Mouse (Mus musculus) macrophage (primary cell): ENCODE results near the gene Defb21. TPM values are rescaled to one million over a fixed set of nuclear protein-coding genes. Genes with fewer than 3 reads are reported as not detected.

Source experiments
- H3K27ac ChIP-seq: fragments of 350-480 bp; formaldehyde crosslinking; 2 replicates; pipeline ENCODE4 v1.9.0; 2021
- H3K36me3 ChIP-seq: fragments of 350-480 bp; formaldehyde crosslinking; 2 replicates; pipeline ENCODE4 v1.9.0; 2021; ENCODE audit errors: inconsistent target
- H3K4me3 ChIP-seq: fragments of 350-480 bp; formaldehyde crosslinking; 2 replicates; pipeline ENCODE4 v1.9.0; 2021; ENCODE audit errors: inconsistent target
- H3K79me2 ChIP-seq: fragments of 350-480 bp; formaldehyde crosslinking; 2 replicates; pipeline ENCODE4 v1.9.0; 2021; ENCODE audit errors: inconsistent target
- WGBS: methylation state at CpG from one replicate; pipeline ENCODE4 v1.1.7; 2026; ENCODE audit warnings: inconsistent platforms; ENCODE audit not compliant: missing documents; 5-methylcytosine and 5-hydroxymethylcytosine counted together
- polyA plus RNA-seq: library from polyadenylated mRNA; stranded (reverse); fragments of 250-400 nt; gene quantifications from 3 replicates; pipeline ENCODE4 v1.2.4, GENCODE M21; 2018; ENCODE audit warnings: inconsistent platforms

The Defb21 gene
- polyA plus RNA-seq, 1 experiment from 2014 or later = not detected

DNA sequence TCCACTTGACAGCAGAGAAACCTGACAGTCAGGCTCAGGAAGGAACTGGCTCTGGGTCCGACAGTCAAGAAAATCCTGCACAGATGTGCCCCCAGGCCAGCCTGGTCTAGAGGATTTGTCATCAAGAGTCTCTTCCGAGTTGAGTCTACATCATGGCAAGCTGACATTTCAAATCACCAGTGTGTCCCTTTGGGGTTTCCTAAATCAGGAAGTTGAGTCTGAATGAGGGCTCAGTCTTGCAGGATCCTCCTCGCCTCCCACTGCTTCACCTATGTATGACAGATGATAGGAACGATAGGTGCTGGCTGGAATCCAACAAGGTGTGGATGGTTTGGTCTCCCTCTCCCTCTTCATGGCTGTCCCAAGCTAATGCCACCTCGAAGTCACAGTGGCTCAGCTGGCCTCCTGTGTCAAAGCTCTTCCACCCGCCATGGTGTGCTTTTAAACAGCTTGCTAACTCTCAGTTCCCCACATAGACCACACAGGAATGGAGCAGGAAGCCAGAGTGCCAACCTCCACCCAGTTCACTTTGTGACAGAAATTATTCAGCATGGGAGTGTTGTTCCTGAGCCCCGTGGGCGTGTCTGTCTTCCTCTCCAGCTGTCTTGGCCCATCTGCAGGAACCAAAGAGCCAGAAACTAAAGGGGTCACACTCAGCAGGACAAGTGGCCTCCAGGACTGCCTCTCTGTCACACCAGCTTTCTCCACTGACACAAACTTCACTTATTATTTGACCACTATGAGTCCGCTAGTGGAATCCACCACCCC is 48.0 kb downstream of the Defb21 start:
- WGBS = 19% methylated on average over 9 of the region's 9 CpGs
- H3K27ac ChIP-seq = no peak overlapping the region
- H3K36me3 ChIP-seq = no peaks in the 10 kb centered on the region
- no peak overlapping the region for H3K4me3 ChIP-seq
- no peaks in the 10 kb centered on the region for H3K79me2 ChIP-seq

DNA sequence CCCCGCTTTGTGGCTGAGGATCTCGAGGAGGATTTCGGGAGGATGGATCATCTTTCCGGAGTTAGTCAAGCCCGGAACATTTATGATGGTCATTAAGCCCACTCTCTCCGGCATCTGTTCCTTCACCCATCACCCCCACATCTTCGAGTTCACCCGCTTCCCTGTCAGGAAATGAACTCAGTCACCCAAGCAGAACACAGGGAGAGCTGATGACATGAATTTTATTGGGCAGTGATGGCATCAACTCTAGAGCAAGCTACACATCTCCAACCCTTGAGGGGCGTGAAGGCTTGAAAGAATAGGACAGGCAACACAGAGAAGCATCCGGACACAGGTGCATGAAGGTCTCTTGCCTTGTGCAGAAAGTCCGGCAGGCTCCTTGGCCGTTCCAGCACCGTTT is 49.6 kb downstream of the Defb21 start:
- Histone ChIP-seq H3K27ac (no peak overlapping the region), H3K79me2 (no peaks in the 10 kb centered on the region), H3K4me3 (no peak overlapping the region), H3K36me3 (no peaks in the 10 kb centered on the region)
- WGBS = 82% methylated on average over 11 of the region's 13 CpGs

- no peaks in the 10 kb centered on the region for H3K79me2 ChIP-seq
- 92% methylated on average over 7 of the region's 7 CpGs for WGBS
- H3K27ac ChIP-seq = no peak within 1 kb of the TSS
- H3K4me3 ChIP-seq = no peak within 1 kb of the TSS
- H3K36me3 ChIP-seq = no peaks in the 10 kb centered on the region
Observed at GRCm38 (mm10) chr2:152622953-152623352, 50.4 kb downstream of the Defb21 start, which contains the start of gene Defb25. Defb25 (minus strand) TSS chr2:152623053.

Other genes starting within 250 kb of the Defb21 start
- gene Rbck1, start 240.1 kb upstream of the Defb21 start, polyA plus RNA-seq = 29.7 to 57.1 TPM (median 51.6 TPM) in 3 replicates
- 0.29 to 1.5 TPM (median 0.45 TPM) in 3 replicates for gene Trib3, start 228.7 kb upstream of the Defb21 start, polyA plus RNA-seq
- gene Nrsn2, start 196.1 kb upstream of the Defb21 start, polyA plus RNA-seq = not detected in 3 replicates
- 0.11 to 0.15 TPM in 2 of 3 replicates, not detected in the other for gene Sox12, start 174.7 kb upstream of the Defb21 start, polyA plus RNA-seq
- 0.60 to 1.1 TPM (median 0.98 TPM) in 3 replicates for gene Zcchc3, start 157.7 kb upstream of the Defb21 start, polyA plus RNA-seq
- gene 6820408C15Rik, start 157.2 kb upstream of the Defb21 start, polyA plus RNA-seq = not detected in 3 replicates
- not detected in 3 replicates for gene Defb23, start 108.1 kb upstream of the Defb21 start, polyA plus RNA-seq
- gene Defb20, start 95.7 kb upstream of the Defb21 start, polyA plus RNA-seq = not detected in 3 replicates
- gene Defb22, start 82.6 kb upstream of the Defb21 start, polyA plus RNA-seq = not detected in 3 replicates
- not detected in 3 replicates for gene Defb26, start 61.1 kb upstream of the Defb21 start, polyA plus RNA-seq
- not detected in 3 replicates for gene Defb28, start 54.5 kb upstream of the Defb21 start, polyA plus RNA-seq
- not detected in 3 replicates for gene Defb29, start 32.6 kb upstream of the Defb21 start, polyA plus RNA-seq
- not detected in 3 replicates for gene Gm17416, start 3.4 kb upstream of the Defb21 start, polyA plus RNA-seq
- gene Defb19, start 7.6 kb downstream of the Defb21 start, polyA plus RNA-seq = not detected in 3 replicates
- not detected in 3 replicates for gene Defb45, start 26.7 kb downstream of the Defb21 start, polyA plus RNA-seq
- not detected in 3 replicates for gene Defb36, start 31.6 kb downstream of the Defb21 start, polyA plus RNA-seq
- gene Defb25, start 50.3 kb downstream of the Defb21 start, polyA plus RNA-seq = not detected in 3 replicates
- not detected in 3 replicates for gene Rem1, start 54.2 kb downstream of the Defb21 start, polyA plus RNA-seq
- gene H13, start 96.7 kb downstream of the Defb21 start, polyA plus RNA-seq = 58.4 to 93.5 TPM (median 77.2 TPM) in 3 replicates
- gene Mcts2, start 114.3 kb downstream of the Defb21 start, polyA plus RNA-seq = 0.46 to 1.1 TPM (median 0.52 TPM) in 3 replicates
- gene Id1, start 163.5 kb downstream of the Defb21 start, polyA plus RNA-seq = 0.27 to 88.3 TPM (median 0.39 TPM) in 3 replicates
- gene Cox4i2, start 181.4 kb downstream of the Defb21 start, polyA plus RNA-seq = not detected in 3 replicates